Mouse (Mus musculus): ENCODE data around the gene Anln.

Anln gene
- long read RNA-seq, experiment 1, partial matches to known transcripts: 0 of 2 reads
- long read RNA-seq, experiment 1, other reads (novel, unspliced or antisense): 2 of 2 reads
- long read RNA-seq, experiment 2: 0 reads

GRCm38 (mm10) chr9:22389021-22389476, at the start of gene Anln:
Anln (minus strand) TSS chr9:22389188.
- intact Hi-C loops (cut with DNase I): no loop called here

DNA sequence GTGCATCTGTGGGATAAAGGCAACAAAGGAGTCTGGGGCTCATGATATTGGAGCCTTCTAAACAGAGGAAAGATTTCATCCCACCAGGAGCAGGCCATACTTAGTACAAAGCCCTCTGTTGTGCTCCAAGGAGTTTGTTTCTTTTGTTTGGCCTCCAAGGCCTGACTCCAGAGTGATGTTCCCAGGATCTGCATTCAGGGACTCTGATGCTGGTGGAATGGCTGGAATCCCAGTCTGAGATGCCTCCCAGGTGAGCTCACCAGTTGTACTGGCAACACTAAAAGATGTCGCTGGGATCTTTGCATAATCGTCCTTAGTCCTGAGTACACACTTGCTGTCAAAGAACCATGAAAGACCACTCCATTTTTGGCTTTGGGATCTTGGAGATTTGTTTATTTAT, 45.1 kb upstream of the Anln start:
- intact Hi-C loops (cut with DNase I): no loop called here

GRCm38 (mm10) chr9:22433221-22433620, 44.2 kb upstream of the Anln start:
- intact Hi-C loops (cut with DNase I): no loop called here

- intact Hi-C loops (cut with DNase I): no loop called here
Observed at GRCm38 (mm10) chr9:22430315-22430840, 41.4 kb upstream of the Anln start.

DNA sequence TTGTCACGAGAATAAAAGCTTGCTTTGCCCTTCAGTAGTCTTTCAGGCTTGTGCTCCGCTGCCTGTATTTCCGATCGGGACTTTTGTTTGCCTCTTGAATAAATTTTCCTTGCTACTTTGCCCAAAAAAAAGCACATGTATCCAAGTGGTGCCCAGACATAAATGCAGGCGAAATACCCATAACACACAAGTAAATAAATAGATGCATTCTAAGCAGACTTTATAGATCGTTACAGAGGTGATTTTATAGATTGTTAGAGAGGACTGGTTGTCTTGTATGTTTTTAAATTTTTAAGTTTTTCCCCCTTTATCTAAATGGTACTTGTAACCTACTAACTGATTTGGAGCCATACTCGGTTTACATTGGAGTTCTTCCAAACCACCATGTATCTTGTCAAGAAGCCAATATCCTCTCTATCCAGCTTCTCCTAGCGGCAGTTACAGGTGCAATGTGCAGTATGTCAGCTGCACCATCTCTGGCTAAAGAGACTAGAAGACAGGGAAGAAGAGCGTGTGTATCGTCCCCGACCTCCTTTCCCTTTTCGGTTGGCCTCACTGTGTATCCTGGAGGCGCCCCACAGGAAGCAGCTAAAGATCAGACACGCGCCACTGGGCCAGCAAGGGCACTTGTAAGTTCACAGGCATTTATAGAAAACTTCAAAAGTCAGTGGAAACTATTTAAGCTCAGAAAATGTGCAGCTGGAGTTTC, 40.7 kb upstream of the Anln start:
- intact Hi-C loops (cut with DNase I): no loop called here

GRCm38 (mm10) chr9:22428666-22429410, 39.9 kb upstream of the Anln start:
- intact Hi-C loops (cut with DNase I): no loop called here

GRCm38 (mm10) chr9:22428028-22428665, 39.2 kb upstream of the Anln start:
- intact Hi-C loops (cut with DNase I): no loop called here

DNA sequence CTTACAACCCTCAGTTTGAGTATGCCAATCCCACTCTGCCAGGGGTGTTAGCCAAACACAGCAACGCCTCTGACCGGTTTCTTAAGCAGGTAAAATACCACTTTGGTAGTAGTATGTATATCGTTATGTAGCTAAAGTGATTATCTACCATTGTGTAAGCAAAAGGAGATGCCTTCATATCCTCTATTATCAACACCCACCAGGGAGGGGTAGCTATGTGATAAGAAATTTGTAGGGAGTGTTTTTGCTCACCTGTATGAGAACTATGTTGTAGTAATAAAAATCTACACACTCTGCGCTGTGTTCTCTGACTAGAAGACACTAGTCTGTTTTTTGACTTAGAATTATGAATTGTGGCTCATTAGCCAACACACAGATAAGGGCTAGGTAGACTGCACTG, 35.7 kb upstream of the Anln start:
- intact Hi-C loops (cut with DNase I): no loop called here

DNA sequence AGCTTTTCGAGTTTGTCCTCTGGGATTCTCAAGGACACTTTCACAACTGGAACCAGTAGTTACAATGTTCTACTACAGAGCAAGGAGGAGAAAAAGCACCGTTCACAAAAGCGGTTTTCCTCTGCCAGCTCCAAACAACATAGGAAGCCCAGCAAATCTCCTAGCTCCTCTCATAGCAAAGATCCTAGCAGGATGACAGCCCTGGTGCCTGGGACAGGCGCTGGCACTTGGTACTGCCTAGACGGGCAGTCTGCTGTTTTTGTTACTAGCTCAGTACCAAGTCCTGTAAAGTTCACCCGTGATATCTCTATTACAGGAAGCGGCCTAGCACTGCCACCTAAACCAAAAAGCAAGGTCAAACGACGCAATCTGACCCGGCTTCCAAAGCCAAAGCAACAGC, 35.2 kb upstream of the Anln start:
- intact Hi-C loops (cut with DNase I): no loop called here

DNA sequence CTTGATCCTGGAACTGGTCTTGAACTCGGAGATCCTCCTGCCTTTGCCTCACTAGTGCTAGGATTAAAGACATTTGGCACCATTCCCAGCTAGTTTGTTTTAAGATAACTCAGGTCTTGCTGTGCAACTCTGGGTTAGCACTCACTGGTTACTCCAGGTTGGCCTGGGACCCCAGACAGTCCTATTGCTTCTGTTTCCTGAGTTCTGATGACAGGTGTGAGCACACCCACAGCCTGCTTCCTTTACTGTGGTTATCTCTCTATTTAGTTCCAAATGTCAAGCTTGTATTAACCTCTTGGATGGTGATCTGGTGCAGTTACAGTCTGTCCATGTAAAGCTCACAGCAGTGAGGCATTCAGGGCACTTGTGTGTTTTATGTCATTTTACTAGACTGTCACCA, 34.5 kb upstream of the Anln start:
- intact Hi-C loops (cut with DNase I): no loop called here

- intact Hi-C loops (cut with DNase I): no loop called here
Observed at GRCm38 (mm10) chr9:22422559-22422958, 33.6 kb upstream of the Anln start.

GRCm38 (mm10) chr9:22420491-22420890, 31.5 kb upstream of the Anln start:
- intact Hi-C loops (cut with DNase I): no loop called here

DNA sequence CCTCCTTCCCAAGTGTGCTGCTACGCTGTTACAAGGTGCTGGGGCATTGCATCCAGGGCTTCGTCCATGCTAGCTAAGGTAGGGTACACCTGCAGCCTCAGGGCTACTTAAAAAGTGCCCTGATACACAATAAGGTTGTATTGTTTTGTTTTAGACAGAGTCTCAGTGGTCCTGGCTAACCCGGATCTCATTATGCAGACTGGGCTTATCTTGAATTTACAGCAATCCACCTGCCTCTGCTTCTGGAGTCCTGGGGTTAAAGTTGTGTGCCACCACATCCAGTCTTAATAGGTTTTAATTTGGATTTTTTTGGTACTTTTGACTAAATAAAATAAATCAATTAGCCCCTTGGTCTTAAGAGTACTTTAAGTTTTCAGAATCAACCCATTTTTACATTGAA, 30.9 kb upstream of the Anln start:
- intact Hi-C loops (cut with DNase I): no loop called here

GRCm38 (mm10) chr9:22417547-22417946, 28.6 kb upstream of the Anln start:
- intact Hi-C loops (cut with DNase I): no loop called here

- intact Hi-C loops (cut with DNase I): no loop called here
Observed at GRCm38 (mm10) chr9:22416187-22416586, 27.2 kb upstream of the Anln start.

GRCm38 (mm10) chr9:22411002-22411857, 22.2 kb upstream of the Anln start, which contains the start of gene 9530077C05Rik:
9530077C05Rik (plus strand) TSS chr9:22411513.
- intact Hi-C loops (cut with DNase I): no loop called here

GRCm38 (mm10) chr9:22409501-22409900, 20.5 kb upstream of the Anln start:
- intact Hi-C loops (cut with DNase I): loop anchor here (10.0 kb wide), 2 partner anchors 175 to 255 kb away; partner anchors contain the start of gene Pigyl

DNA sequence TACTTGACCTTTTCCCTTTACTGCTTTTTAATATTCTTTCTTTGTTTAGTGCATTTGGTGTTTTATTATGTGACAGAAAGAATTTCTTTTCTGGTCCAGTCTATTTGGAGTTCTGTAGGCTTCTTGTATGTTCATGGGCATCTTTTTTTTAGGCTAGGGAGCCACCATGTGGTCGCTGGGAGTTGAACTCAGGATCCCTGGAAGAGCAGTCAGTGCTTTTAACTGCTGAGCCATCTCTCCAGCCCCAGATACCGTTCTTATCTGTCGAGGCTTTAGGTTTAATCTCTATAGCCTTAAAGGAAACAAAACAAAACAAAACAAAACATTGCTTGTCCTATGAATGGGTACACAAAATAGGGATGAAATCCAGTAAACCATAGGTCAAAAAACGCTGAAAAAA, 19.4 kb upstream of the Anln start:
- intact Hi-C loops (cut with DNase I): loop anchor here (10.0 kb wide), 2 partner anchors 174 to 254 kb away; partner anchors contain the start of gene Pigyl

DNA sequence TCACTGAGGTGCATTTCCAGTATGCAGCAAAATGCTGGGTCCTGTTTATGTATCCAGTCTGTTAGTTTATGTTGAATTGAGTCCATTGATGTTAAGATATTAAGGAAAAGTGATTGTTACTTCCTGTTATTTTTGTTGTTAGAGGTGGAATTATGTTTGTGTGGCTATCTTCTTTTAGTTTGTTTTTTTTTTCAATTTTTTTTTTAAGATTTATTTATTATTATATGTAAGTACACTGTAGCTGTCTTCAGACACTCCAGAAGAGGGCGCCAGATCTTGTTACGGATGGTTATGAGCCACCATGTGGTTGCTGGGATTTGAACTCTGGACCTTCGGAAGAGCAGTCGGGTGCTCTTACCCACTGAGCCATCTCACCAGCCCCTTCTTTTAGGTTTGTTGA, 18.6 kb upstream of the Anln start:
- intact Hi-C loops (cut with DNase I): loop anchor here (10.0 kb wide), 2 partner anchors 173 to 253 kb away; partner anchors contain the start of gene Pigyl

DNA sequence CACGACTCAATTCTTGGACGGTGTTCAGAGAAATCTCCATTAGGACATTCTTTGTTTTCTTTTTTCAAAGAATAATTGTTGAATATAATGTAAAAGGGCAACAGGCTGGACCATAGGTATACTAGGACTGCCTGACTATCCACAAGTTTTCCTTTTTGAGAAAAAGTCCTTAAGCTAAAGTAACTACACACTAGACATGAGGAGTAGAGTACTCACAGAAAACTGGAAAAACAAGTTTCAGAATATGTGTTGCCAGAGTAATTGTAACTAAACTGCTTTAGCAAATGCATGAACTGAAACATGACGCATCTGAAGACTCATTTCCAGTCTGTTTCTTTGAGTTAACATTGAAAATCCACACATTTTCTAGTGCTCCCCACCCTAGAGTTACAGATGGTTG, 16.4 kb upstream of the Anln start:
- intact Hi-C loops (cut with DNase I): loop anchor here (10.0 kb wide), 2 partner anchors 171 to 251 kb away; partner anchors contain the start of gene Pigyl
